Mouse (Mus musculus): Measurements from ENCODE around the gene Fam228b. TPM values are rescaled to one million over a fixed set of nuclear protein-coding genes. Genes with fewer than 3 reads are reported as not detected.

The Fam228b gene
- polyA plus RNA-seq (2012; rRNA removed; ENCODE audit: low replicate concordance) = 0.16 and 0.78 TPM in 2 replicates

GRCm38 (mm10) chr12:4768492-4769332 lies at the start of gene Fam228b, which contains the start of gene Pfn4:
Gene Fam228b, minus strand, starts transcription at chr12:4769267.
Gene Pfn4, plus strand, starts transcription at chr12:4769022.

DNA sequence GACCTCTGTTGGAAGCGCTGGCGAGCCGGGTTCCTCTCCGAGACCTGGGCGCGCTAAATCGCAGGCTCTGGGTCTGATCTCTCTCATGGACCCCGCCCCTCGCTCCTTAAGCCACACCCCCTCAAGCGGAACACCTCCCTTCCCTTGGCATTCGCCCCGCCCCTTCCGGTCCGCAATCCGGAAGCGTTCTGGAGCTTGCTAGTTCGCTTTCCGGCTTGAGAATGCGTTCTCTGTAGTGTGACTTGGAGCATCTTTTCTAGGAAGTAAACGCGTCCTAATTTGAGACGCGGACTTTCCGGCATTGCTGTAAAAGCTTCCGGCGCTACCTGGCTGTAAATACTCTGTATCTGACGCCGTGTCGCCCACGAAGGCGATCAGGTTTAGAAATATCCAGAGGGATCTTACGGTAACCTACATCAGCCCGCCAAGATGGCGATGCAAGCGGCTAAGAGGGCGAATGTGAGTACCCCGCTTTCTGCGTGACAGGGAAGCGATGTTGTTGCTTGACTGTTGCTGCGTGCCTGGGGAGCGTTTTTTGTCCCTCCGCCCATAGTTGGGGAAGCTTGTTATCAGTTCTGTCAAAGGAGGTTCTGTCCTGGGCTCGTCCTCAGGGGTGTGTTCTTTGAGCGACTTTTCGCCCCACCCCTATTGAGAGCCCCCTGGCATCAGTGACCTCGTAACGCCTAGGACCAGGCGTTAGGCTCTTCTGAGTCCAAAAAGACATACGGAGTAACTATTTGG lies 48.5 kb upstream of the Fam228b start, which contains the start of gene Sf3b6:
Gene Sf3b6, plus strand, starts transcription at position 184 of the 741 bp plus-strand sequence.

GRCm38 (mm10) chr12:4738031-4738576 lies 31.0 kb downstream of the Fam228b start, which contains the start of gene Fam228a:
Gene Fam228a, minus strand, starts transcription at chr12:4738430.

Other genes with a start within 250 kb of the Fam228b start
- gene Itsn2, start 176.6 kb downstream of the Fam228b start, polyA plus RNA-seq (2012; rRNA removed; ENCODE audit: low replicate concordance) = 27.4 and 27.7 TPM in 2 replicates
- gene Gm3625, start 176.3 kb downstream of the Fam228b start, polyA plus RNA-seq (2012; rRNA removed; ENCODE audit: low replicate concordance) = not detected in 2 replicates
- gene Fam228a, start 30.8 kb downstream of the Fam228b start, polyA plus RNA-seq (2012; rRNA removed; ENCODE audit: low replicate concordance) = 0.09 and 0.33 TPM in 2 replicates
- gene Pfn4, start 245 bp downstream of the Fam228b start, polyA plus RNA-seq (2012; rRNA removed; ENCODE audit: low replicate concordance) = 0.35 and 1.1 TPM in 2 replicates
- 63.1 and 111 TPM in 2 replicates for gene Sf3b6, start 48.3 kb upstream of the Fam228b start, polyA plus RNA-seq (2012; rRNA removed; ENCODE audit: low replicate concordance)
- gene Fkbp1b, start 72.3 kb upstream of the Fam228b start, polyA plus RNA-seq (2012; rRNA removed; ENCODE audit: low replicate concordance) = 4.5 and 8.4 TPM in 2 replicates
- 7.9 and 10.1 TPM in 2 replicates for gene Wdcp, start 74.0 kb upstream of the Fam228b start, polyA plus RNA-seq (2012; rRNA removed; ENCODE audit: low replicate concordance)
- gene Mfsd2b, start 105.1 kb upstream of the Fam228b start, polyA plus RNA-seq (2012; rRNA removed; ENCODE audit: low replicate concordance) = 0.68 and 0.80 TPM in 2 replicates
- 6.1 and 6.4 TPM in 2 replicates for gene Ubxn2a, start 138.4 kb upstream of the Fam228b start, polyA plus RNA-seq (2012; rRNA removed; ENCODE audit: low replicate concordance)
- 6.0 and 12.6 TPM in 2 replicates for gene Atad2b, start 148.1 kb upstream of the Fam228b start, polyA plus RNA-seq (2012; rRNA removed; ENCODE audit: low replicate concordance)